Mouse (Mus musculus) myocyte (in vitro differentiated cells): Measurements from ENCODE around the gene Txndc15.

Source experiments
- E2F4 ChIP-seq: IDR thresholded peaks from one replicate; pipeline ENCODE4 v1.6.1; 2011; ENCODE audit warnings: mild to moderate bottlenecking, control low read depth, moderate library complexity; ENCODE audit not compliant: insufficient read depth
- MYOD1 ChIP-seq, 3 experiments: IDR thresholded peaks; one replicate each; pipeline ENCODE4 v1.6.1; 2011; ENCODE audit warnings: control low read depth in 2 of 3, low read depth in 2 of 3, mild to moderate bottlenecking in 2 of 3, moderate library complexity in 1 of 3; ENCODE audit not compliant: insufficient read length in 2 of 3, control insufficient read depth in 1 of 3
- MYOG ChIP-seq, 3 experiments: IDR thresholded peaks; one replicate each; pipeline ENCODE4 v1.6.1; 2011; ENCODE audit warnings: control low read depth in 2 of 3, low read depth in 2 of 3, mild to moderate bottlenecking in 2 of 3; ENCODE audit not compliant: insufficient read length in 2 of 3, control insufficient read depth in 1 of 3, insufficient read depth in 1 of 3
- POLR2A ChIP-seq: IDR thresholded peaks from one replicate; pipeline ENCODE4 v1.6.1; 2011; ENCODE audit warnings: low read depth, mild to moderate bottlenecking, control low read depth, moderate library complexity; ENCODE audit not compliant: insufficient read length
- TCF12 ChIP-seq: IDR thresholded peaks from one replicate; pipeline ENCODE4 v1.6.1; 2011; ENCODE audit warnings: mild to moderate bottlenecking, control low read depth; ENCODE audit not compliant: poor library complexity, insufficient read depth, severe bottlenecking
- TCF3 ChIP-seq: IDR thresholded peaks from one replicate; pipeline ENCODE4 v1.6.1; 2011; ENCODE audit warnings: low read depth, control low read depth; ENCODE audit not compliant: insufficient read length
- USF1 ChIP-seq: IDR thresholded peaks from one replicate; pipeline ENCODE4 v1.6.1; 2011; ENCODE audit warnings: low read depth, mild to moderate bottlenecking, control low read depth, moderate library complexity

DNA sequence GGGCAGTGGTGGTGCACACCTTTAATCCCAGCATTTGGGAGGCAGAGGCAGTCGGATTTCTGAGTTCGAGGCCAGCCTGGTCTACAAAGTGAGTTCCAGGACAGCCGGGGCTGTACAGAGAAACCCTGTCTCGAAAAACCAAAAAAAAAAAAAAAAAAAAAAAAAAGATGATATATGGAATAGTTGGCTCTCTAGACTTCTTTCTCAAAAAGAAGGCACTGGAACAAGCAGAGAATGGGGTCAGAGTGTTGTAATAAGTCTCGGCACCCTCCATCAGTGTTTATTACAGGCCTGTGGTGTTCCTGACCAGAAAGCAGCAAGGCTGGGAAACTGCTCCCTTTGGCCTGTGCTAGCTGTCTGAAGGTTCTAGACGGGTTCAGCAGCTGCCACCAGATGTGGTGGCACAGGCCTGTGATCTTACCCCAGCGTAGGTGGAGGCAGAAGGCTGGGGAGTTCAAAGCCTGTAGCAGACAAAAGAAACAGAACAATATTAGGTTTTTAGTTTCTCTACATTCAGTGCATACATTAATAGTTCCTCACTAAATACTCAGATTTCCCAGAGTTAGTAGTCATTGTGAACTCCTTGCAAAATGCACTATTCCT is 1.6 kb downstream of the Txndc15 start:
- TF ChIP-seq TCF12 (no peak), TCF3 (no peak), E2F4 (no peak), POLR2A (no peak), USF1 (no peak), MYOG (IDR thresholded peaks at IDR 0.05; ENCODE audit: control insufficient read depth in 1 of 3, insufficient read depth in 1 of 3, insufficient read length in 2 of 3, low read depth in 2 of 3) (no peak), MYOD1 (IDR thresholded peaks at IDR 0.05; ENCODE audit: control insufficient read depth in 1 of 3, insufficient read length in 2 of 3, low read depth in 2 of 3) (no peak)
